Mouse (Mus musculus) embryo, embryonic 11.5 days (tissue): ENCODE results near the gene Zmynd11.
A peak's percentile ranks its signal among the peaks of the same experiment; 100 is the strongest.
"Not testable (repeated sequence)": the region's sequence is repeated elsewhere in the genome, so short reads cannot be mapped to it uniquely, and the experiment has no call there.

Experiments
- DNase-seq: peaks from one replicate; pipeline ENCODE4 v3.0.0-alpha.2; 2012; ENCODE audit warnings: low read depth, low spot score

Gene Zmynd11

DNA sequence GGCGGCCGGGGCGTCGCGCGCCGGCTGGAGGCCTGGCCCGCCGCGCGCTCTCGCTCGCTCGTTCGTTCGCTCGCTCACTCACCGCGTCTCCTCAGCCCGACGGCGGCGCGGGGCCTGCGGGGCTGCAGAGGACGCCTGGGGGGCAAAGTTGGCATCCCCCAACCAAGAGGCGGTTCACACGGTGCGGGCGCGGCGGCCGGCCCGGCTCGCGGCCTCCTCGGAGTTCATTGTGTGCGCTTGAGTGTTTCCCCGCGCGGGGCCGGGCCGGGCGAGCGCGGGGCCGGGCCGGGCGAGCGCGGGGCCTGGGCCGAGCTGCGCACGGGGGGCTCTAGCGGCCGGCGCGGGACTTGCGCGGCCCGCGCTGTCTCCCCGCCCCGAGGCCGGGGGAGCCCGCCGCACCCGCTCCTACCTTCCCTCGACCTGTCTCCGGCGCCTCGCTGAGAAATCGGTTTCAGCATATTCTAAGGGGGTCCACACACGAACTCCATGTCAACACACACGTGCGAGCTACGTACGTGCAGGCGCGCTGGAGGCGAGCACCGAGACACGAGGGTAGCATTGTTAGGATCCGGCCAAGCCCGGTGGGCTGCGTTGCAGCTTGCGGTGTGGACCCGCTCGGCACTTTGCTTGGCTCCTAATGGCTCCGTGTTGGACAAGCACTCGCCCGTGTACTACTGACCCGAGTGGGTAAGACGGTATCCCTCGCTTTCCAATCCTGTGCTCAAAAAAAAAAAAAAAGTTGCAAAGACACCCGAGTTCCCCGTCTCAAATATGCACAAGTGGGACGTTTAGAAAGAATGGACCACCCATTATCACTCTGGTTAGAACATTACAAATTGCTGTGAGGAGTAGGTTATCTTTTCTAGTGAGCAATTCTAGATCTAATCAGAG, at the start of gene Zmynd11:
TSS of gene Zmynd11 (minus strand) at position 685 of the 891 bp plus-strand sequence.
- DNase-seq = peak; percentile 45

DNA sequence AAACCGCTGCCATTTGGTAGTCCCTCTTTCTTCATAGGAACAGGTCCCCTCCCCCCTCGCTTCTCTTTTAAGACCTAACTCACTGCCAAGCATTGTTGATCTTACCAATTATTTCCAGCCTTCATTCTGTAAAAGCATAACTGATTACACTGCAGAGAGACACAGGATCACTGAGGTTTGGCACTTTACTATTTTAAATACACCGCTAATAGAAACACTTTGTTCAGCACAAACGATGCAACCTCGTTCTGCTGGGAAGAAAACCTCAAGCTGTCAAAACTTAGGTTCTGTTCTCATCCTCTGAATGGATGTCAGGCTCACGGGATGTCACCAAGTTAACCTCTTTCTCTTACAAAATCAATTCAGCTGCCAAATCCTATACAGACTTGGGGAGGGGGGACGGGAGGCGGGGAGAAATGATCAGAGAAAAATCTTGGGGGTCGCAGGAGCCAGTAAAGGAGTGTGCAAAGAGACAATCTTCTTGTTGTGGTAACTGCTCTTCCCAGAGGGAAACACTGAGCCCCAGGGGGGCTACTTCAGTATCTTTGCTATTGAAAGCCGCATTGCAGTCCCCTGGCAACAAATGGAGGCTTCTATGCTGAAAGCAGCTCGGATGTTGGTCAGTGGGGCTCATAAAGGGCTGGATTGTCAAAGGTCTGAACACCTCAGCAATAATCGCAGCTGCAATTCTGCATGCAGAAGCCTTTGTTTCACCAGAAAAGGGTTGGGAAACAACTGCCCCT, 30.9 kb upstream of the Zmynd11 start:
- DNase-seq = peak; percentile 26

DNA sequence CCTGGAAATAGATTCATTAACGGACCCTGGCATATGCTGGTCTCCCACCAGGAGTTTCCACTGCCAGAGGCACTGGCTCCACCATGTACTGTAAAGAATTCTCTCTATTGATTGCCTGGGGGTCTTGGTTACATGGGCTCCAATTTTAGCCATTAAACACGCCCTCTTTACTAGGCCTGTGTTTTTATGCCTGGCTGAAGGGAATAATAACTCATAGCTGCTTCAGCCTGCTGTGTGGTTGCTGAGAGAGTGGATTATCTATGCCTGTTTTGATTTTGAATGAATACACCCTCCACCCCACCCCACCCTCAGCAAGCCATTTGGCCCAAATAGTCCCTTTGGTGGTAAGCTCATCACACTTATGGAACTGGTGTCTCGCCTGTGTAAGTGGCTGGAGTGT, 20.9 kb upstream of the Zmynd11 start:
- DNase-seq = no peak

DNA sequence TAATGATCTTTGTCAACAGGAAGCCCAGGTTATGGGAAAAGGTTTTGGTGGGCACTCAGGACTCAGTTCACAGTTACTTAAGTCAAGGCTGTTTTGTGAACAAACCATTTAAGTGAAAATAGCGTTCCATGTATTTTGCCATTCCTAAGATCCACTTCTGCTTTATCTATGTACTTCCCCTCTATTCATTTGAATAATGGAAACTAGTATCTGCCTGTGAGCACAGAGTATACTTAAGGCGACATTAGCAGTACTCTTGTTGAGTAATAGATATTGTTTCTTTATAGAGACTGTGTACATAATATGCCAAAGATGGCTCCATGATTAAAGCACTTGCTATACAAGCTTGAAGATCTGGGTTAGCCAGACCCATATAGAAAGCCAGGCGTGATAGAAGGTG, 18.6 kb upstream of the Zmynd11 start:
- no peak for DNase-seq

DNA sequence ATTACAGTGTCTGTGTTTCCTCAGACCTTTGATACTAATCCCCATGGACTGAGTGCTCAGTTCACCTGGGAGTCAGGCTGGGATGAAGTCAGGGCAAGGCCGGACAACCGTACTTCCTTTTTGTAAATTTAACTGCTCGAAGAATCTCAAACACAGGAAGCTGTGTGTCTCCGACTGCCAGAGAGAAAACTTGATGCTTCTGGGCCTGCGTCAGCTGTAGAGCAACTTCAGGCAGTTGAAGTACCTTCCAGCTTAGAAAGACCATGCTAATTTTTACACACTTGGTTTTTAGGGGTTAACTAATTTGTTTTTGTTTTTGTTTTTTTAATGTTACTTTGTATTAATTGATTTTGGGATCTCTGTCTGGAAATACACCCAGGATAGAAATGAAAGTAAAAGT, 10.8 kb upstream of the Zmynd11 start:
- DNase-seq = no peak

DNA sequence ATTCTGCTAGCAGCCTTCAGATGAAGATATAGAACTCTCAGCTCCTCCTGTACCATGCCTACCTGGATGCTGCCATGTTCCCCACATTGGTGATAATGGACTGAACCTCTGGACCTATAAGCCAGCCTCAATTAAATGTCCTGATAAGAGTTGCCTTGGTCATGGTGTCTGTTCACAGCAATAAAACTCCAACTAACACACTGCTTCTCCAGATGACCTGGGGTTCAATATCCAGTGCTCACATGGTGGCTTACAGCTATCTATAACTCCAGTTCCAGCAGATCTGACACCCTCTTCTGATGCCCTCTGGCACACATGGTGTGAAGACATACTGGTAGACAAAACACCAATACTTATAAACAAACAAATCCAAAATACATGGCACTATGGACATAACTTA, 8.9 kb upstream of the Zmynd11 start:
- no peak for DNase-seq

DNA sequence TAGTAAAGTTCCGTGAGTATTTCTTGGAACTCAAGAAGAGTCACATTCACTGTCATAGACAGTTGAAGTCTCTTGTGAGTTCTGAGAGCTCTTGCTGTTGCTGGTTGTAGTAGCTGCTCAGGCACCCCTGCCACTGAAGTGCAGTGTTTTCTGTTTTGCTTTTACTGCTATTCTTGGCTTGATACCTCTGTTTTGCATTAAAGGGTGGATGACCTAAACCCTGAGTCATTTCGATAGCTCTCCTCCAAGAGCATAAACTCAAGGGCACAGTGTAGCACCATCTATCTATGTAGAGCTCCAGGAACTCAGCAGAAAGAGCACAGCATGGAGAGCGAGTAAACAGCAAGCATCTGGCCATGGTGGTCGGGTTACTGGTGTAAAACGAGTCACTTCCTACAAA, 2.1 kb upstream of the Zmynd11 start:
- DNase-seq = no peak

DNA sequence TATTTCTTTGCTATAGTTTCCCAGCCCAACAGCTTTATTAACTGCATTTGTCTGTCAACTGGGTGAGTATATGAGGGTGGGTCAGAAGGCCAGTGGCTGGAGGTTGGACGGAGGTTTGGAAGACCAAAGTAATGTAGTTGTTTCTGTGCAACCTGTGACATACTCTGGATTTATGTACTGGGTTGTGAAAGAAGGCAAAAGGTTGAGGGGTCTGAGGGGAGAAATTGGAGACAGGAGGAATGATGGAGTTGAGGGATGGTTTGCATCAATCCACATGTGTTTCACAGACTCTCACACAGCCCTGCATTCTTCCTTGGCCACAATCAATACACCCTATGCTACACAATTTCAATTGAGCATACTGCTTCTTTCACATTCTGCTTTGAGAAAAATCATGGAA, 1.4 kb upstream of the Zmynd11 start:
- no peak for DNase-seq

DNA sequence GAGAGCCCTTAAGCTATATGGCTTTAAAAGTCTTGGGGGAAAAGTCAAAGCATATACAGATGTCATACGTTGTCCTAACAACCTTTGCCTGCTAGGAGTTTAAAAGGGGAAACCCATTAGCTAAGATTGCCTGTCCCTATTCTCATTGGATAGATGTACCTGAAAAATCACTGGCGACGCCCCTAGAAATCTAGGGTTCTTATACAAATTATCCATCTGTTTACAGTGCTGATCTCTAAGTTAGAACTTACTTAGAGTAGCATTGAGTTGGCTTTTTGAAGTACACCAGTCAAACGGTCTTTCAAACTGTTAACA, 364 bp upstream of the Zmynd11 start:
- DNase-seq = no peak

DNA sequence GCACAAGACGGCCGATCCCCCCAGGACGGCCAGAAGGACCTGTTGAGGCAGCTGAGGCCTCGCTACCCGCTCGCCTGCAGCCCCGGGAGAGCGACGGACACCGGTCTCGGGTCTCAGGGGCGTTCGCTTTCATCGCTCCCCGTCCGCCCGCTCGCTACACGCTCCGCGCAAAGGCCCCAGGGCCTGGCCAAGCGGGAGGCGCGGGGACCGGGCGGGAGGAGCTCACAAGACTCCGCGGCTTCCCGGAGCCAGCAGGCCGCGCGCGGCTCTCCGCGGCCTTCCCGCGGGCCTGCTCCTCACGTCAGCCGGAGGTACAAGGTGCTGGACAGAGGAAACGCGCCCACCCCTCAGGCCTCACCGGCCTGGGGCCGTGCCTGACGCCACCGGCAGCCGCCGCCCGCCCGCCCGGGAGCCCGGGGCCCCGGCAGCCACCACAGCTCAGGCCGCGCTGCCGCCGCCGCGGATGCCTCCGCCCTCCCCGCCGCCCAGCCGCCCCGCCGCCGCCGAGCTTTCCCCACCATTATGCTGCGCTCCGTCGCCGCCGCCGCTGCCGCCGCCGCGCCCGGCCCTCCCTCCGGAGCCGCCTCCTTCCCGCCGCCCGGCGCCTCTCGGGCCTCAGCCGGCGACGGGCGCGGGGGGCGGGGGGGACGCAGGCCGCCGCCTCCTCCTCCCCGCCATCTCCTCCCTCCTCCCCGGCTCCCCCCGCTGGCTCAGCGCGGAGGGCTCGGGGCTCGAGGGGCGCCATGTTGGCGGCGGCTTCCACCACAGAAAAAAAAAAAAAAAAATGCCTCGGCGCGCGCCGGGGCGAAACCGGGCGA, 1.1 kb downstream of the Zmynd11 start:
- peak; percentile 50 for DNase-seq

DNA sequence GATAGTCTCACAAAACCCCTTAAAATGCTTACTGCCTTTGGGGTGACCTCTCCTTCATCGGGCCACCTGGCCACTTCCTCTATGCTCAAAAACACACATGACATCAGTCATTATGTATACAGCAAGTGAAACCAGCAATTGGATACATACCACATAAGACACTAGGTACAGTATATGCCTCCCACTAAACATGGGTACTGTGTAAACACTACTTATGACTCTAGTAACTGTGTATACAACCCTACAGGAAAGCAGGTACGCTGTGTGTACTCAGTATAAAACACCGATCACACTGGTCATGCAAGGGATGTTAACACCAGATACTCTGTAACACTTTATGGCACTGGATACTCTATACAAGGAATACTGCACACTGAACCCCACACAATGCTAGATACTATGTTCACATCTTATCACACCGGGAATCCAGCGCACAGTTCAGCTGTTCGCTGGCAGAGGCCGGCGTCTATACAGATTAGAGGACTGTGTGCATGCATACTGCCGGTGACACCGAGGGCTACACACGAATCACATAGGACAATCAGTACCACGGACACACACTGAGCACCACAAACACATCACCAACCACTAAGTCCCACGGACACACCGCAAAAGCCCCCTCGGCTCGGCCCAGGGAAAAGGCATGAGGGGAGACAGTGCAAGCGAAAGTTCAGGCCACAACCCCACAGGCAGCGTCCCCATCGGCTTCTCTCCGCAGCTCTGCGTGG, 1.9 kb downstream of the Zmynd11 start:
- peak; percentile 20 for DNase-seq

DNA sequence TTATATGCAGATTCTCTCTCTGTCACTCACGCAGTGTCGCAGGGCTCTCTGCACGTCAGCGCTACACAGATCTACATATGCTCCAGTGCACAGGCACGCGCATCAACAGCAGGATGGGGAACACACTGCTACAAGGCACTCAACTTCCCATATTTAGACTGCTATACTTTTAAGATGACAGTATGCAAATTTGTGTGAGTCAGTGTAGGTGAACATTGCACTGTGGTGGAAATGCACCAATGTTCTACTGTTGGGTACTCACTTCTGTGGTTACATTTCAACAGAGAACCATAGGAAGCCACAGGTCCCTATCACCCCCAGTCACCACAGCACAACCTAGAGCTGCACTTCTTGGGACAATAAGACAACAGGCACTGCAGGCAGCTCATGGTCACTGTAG, 5.1 kb downstream of the Zmynd11 start:
- DNase-seq = no peak

DNA sequence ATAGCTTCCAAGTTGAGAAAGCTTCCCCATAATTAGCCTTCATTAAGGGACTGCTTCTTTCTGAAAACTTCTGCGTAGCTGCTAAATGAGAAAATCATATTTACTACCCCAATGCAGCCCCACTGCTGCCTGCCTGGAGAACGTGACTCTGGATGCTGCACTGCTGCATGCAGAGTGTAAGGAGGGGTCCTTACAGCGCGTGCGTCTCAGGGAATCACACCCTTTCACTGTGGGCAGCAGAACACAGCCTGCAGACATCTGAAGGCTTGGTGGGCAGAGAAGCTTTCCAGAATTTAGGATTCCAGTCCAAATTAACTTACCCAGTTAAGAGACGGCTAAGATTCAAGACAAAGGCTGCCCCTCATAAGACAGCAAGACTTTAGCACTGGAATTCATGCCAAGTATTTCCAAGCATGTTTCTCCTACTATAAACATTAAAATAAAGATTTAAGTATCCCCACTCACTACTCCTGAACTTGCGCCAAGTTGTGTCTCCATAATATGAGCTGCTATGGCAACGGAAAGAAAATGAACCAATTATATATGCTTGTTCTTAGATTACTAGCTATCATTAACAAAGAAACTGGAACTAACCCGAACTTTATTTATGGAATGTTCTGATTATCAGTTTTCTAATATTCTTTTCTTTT, 7.2 kb downstream of the Zmynd11 start:
- DNase-seq = no peak

DNA sequence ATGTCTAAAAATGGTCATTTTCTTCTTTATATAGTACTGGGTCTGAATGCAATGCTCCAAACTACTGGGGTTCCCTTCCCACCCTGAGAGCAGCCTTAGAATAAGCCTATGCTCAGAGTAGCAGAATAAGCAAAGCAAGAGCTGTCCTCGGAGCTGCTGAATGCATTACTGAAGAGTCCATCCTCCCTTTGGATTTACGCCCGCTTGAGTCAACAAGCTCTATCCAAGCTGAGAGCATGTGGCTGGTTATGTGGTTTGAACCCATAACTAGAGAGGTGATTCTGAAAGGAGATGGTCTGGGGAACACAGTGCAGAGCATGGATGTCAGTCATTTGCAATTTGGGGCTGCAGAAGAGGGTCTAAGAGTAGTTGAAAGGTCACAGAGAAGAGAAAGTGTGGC, 11.4 kb downstream of the Zmynd11 start:
- no peak for DNase-seq

DNA sequence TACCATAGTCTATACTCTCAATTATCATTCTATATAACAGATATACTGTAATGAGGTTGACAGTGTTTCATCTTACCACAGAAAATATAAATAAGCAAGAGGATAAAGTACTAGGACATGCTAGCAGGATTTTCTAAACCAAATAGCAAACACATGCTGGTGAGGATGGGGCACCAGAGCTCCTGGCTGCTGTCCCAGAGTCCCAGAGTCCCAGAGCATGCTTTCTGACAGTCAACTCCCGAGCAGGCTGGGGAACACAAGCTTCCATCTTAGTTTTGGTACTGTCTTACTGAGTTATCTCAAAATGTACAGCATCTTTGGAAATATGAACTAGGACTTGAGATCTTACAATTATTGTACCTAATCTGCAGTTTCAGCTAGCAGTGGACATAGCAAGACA, 14.8 kb downstream of the Zmynd11 start:
- DNase-seq = no peak

DNA sequence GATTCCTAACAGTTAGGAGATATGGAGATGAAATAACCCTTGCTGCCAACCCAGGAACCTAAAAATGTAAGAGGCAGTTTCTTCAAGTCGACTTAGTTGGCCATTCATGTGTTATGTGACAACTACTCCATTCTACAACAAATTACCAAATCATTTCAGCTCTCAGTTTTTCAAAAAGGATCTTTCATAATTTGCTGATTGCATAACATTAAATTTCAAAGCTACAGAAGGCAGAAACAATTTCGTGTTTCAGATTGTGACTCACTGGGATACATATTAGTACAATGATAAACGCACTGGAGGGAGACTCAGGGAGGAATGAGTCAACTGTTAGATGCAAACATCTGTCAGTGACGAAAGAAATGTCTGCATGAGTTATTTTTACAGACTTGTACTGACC, 15.3 kb downstream of the Zmynd11 start:
- DNase-seq = no peak

DNA sequence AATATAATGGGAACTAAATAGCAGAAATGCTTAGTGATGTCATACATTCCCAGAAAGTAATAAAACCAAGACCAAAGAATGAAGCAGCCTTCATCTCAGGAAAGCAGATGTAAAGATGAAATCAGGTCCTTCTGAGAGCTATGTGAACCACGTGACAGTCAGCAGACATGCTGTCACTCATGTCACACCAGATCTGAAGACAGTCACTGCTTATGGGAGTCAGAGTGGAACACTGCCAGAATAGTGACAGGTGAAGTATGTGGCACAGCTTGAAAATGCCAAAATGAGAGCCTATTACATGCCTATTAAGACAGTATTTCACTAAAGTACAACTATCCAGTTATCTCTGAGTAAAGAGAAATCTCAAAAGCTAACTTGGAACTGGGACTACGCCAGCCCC, 26.9 kb downstream of the Zmynd11 start:
- DNase-seq = no peak

DNA sequence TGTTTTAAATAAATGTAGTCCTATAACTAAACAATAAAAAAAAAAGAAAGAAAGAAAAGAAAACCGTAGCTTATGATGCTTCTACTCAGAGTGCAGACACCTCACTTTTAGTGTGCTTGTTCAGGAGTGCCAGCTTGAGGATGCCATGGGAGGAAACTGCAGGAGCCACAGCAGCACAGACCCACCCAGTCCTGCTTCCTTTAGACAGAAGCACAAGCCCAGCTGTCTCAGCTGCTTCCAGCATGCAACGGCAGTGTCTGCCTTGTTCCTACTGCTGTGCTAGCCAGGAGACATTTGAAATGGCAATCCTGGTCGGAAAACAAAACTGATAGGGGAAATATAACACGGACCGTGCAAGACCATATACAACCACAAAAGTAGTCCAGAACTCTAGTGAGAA, 28.1 kb downstream of the Zmynd11 start:
- DNase-seq = no peak

DNA sequence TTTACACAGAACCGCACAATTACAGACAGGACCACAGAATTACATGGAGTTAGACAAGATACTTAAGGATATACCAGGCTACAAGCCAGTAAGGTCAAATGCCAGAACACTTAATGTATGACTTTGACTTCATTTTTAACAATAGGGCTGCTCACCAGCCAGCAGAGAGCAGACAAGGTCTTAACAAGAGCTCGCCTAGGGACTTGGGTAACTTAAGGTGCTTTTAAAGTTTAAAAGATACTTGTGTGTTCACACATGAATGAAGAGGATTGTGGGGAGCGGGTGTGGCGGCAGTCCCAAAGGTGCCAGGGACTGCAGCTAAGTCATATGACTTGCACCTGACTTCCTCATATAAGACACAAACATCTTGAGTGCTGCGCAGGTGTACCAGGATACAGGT, 32.9 kb downstream of the Zmynd11 start:
- DNase-seq = not testable (repeated sequence)

DNA sequence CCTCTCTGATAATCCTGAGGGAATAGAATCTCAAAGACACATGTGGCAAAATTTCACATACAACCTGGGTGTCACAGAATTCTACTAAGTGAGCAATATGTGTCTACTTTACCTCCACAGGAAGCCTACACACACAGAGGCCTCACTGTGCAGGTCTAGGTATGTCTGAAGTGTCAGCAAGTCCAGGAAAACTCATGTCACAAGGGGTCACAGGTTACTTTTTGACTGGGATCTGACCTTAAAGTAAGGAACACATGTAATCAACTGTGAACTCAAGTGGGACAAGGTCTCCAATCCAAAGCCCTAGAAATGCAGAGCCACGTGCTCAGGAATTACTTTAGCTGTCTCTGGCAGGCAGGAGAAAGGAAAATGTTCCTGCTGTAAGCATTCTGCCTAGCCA, 36.1 kb downstream of the Zmynd11 start:
- no peak for DNase-seq

DNA sequence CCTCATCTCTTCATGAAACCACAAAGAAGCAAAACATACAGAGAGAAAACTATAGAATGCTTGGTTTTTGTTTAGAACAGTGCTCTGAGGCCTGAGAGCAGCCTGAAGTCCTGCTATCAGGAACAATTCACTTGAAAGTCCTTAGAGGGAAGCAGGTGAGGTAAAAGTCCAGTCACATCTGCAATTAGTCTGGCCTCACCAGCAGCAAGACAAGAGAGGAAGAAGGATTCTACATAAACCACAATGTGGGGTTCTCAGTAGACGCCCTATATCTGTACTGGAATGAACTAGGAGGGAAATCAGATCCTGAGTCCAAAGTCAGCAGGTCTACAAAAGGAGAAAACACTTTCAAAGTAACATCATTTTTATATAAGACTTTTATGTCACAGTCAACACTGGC, 49.9 kb downstream of the Zmynd11 start:
- no peak for DNase-seq
